Mouse (Mus musculus): Measurements from ENCODE around the gene 4931429L15Rik.

The 4931429L15Rik gene

DNA sequence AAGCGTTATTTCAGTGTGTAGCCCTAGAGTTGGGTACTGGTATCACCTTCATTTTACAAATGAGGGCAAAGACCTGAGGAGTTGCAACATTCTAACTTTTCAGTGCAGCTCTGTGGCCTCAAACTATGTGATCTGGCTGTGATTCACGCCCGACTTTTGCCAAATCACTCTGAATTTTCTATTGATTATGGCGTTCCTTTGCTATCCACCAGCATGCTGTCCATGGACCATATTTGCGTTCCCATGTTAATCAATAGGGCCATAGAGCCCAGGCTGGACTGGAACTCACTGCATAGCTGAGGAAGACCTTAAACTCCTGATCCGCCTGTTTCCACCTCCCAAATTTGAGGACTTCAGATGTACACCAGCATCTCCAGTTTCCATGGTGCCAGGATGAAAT lies 60.7 kb downstream of the 4931429L15Rik start:
- DNase-seq (ENCODE audit: inconsistent ontology term): no peak

DNA sequence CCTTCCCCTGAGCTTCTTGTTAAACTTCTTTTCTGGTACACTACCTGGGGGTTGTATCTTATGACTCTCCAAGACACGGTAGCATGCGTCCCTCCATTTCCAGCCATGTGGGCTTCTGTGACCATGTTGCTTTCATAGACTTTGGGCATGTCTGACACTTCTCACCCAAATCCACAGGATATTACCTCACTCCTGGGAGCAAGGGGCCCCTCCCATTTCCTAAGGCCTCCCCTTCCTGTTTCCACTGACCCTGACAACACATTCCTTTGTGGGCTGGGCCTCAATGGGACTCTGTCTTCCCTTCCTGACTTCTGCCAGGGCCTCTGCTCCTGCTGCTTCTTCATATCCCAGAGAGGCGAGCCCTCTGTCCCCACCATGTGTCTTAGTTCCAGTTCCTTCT lies 62.2 kb downstream of the 4931429L15Rik start:
- DNase-seq (ENCODE audit: inconsistent ontology term): no peak

DNA sequence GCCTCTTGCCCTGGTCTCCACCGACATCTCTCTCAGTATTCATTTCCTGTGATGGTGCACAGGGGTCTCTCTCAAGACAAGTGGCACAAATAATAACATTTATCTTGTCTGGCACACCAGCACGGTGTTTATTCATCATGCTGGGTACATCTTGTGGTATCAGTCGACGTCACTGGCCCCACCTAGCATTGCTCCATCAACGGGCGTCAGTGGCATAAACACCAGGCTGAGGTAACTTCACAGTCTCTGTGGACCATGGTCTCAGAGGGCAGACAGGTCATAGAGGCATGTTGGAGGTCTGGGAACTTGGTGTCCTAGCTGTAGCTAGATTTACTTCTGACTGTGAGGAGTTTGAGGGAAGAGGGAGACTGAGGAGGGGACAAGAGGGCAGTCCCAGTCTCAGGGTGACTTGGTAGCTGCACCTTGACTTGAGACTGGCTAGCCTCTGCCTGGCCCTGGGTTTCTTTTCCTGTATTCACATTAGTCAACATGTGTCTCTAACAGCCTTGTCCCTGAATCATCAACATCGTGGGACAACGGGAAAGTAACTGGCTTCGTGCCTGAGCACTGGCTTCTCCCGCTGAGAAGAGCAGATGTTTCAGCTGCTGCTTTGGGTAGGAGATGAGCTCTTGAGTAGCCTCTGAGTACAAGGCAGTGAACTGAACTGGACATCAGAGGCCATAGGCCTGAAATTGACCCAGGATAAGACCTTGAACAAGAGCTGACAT lies 63.0 kb downstream of the 4931429L15Rik start:
- DNase-seq (ENCODE audit: inconsistent ontology term): no peak

DNA sequence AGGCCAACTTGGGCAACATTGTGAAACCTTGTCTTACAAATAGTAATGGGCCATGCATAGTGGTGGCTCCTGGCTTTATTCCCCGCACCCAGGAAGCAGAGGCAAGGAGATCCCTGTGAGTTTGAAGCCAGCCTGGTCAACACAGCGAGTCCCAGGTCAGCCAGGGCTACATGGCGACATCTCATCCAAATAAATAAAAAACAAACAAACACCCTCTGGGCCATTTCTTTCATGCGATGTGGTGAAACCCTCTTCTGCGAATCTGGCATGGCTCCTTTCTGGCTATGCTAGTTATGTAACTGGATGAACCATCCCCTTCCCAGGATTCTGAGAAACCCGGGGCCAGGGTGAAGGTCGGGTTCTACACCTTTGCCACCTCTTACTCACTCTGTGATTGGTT lies 63.6 kb downstream of the 4931429L15Rik start:
- DNase-seq (ENCODE audit: inconsistent ontology term): no peak
